Mouse (Mus musculus): ENCODE measurements around the gene Gm49510.

Gene Gm49510

DNA sequence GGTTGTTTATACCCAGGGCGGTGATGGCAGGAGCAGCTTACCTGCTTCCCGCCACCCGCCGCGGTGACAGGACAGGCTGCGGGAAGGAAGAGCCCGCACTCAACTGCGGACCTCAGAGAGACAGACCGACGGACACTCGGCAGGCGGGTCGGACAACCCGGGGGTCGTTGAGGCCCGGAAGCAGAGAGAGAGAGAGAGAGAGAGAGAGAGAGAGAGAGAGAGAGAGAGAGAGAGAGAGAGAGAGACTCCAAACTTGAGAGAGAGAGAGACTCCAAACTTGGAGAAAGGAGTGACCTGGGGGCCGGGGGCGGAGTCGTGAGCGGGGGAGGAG is at the start of gene Gm49510:
Gm49510 (plus strand) TSS at position 259 of the 331 bp plus-strand sequence.
- no peak for DNase-seq (ENCODE audit: low spot score)

GRCm38 (mm10) chr15:78850059-78850824 is 49.2 kb upstream of the Gm49510 start:
- no peak for DNase-seq (ENCODE audit: low spot score)

DNA sequence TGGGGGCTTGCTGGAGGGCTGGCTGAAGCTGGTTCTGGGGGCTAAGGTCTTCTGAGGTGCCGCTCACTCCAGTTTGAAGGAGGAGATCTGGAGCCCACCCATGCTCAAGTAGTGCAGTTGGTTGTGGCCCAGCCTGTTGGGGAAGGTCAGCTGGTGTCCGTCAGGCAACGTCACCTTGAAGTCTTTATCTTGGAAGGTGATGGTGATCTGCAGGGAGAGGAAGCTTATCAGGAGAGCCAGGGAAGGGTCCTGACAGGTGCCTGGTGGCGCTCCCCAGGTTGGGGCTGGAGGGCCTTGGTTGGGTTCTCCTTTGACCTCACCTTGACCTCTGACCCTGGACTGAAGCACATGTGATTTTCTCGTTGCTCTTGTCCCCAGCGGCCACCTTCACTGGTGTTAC is 48.5 kb upstream of the Gm49510 start:
- DNase-seq (ENCODE audit: low spot score) = no peak

GRCm38 (mm10) chr15:78851505-78852153 is 47.8 kb upstream of the Gm49510 start:
- peak; percentile 87 for DNase-seq (ENCODE audit: low spot score)

- no peak for DNase-seq (ENCODE audit: low spot score)
These were observed 44.0 kb upstream of the Gm49510 start, which contains the start of gene Lgals2 for GRCm38 (mm10) chr15:78855303-78855965. Lgals2 (minus strand) TSS chr15:78855529.

GRCm38 (mm10) chr15:78857009-78857408 is 42.5 kb upstream of the Gm49510 start:
- no peak for DNase-seq (ENCODE audit: low spot score)

GRCm38 (mm10) chr15:78859311-78859710 is 40.2 kb upstream of the Gm49510 start:
- DNase-seq (ENCODE audit: low spot score) = no peak

- no peak for DNase-seq (ENCODE audit: low spot score)
These were observed 39.8 kb upstream of the Gm49510 start for GRCm38 (mm10) chr15:78859714-78860113.

DNA sequence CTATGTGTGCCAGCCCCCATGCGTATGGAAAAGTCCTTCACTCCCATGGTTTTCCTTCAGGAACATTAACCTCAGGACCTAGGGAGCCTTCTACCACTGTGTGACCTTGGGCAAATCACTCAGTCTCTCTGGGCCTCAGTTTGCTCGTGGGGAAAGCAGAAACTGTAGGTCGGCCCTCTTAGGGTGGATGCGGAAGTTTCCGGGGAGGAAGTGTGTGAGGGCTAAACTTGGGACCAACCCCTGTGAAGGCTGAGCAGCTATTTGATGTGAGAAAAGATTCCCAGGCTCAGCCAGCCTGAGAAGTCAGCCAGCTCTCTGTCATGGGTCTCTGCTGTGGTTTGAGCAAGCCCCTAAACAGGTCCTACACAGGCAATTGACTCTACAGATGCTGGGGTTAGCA is 37.2 kb upstream of the Gm49510 start:
- no peak for DNase-seq (ENCODE audit: low spot score)

DNA sequence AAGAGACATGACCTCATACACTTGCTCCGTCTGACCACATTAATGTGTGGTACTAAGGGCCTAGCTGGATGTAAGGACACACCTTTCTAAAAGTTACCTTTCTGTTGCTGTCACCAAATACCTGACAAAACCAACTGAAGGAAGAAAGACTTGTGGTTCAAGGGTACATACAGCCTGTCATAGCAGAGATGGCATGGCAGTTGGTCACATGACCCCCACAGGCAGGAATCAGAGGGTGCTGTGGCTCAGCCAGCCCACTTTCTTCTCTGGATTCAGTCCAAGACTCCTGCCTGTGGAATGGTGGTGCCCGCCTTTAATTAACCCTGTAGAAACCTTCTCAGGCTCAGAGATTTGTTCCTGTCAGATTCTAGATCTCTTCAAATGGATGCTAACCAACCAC is 36.3 kb upstream of the Gm49510 start:
- no peak for DNase-seq (ENCODE audit: low spot score)

- DNase-seq (ENCODE audit: low spot score) = no peak
These were observed 35.6 kb upstream of the Gm49510 start for GRCm38 (mm10) chr15:78863852-78864253.

GRCm38 (mm10) chr15:78868398-78868797 is 31.1 kb upstream of the Gm49510 start:
- no peak for DNase-seq (ENCODE audit: low spot score)

DNA sequence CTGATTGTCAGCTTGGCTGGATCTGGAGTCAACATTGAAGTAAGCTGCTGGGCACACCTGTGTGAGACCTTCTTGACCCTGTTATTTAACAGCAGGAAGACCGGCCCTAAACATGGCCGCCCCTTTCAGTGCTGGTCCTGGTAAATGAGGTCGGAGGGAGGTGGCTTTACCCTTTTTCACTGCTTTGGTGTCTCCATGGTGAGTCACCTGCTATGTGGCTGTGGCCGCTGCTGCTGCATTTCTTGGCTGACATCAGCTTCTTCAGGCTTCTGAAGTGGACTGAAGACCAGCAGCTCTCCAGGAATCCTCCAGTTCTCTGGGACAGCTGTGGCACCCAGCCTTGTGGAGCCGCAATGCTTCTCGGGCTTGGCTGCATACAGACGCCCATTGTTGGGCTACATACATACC is 30.6 kb upstream of the Gm49510 start:
- no peak for DNase-seq (ENCODE audit: low spot score)

DNA sequence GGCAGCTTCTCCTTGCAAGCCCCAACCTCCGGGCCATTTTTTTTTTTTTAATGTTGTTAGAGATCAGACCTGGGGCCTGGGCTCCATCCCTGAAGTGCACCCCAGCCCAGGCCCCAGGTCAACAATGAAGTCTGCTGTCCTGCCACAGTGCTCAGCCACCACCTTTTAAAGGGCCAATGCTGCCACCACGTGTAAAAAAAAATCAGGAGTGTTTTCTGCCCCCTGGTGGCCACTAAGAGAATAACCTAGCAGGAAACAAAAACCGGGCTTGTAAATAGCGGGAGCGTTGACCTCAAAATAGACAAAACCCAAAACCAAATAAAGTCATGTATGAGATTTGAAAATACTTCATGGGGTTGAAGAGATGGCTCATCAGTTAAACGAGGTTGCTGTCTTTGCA is 29.7 kb upstream of the Gm49510 start:
- DNase-seq (ENCODE audit: low spot score) = no peak

GRCm38 (mm10) chr15:78872021-78872608 is 27.4 kb upstream of the Gm49510 start:
- no peak for DNase-seq (ENCODE audit: low spot score)

GRCm38 (mm10) chr15:78873803-78874435 is 25.5 kb upstream of the Gm49510 start:
- DNase-seq (ENCODE audit: low spot score) = no peak

DNA sequence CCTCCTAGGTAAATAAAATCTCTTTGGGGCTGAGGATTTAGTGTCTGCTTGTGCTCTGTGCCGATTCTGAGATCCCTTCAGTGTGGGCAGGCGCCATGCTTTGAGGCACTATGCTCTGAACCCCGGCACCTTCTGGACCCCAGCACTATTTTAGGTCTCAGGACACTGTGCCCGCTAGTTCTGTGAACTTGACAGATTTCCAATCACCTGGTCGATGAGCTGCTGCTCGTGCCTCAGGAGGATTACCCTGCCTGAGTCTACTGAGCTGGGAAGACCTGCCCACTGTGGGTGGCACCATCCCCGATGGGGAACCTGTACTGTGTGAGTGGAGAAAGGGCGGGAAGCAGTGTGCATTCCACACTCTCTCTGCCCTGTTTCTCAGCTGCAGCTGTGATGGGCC is 24.5 kb upstream of the Gm49510 start:
- no peak for DNase-seq (ENCODE audit: low spot score)

DNA sequence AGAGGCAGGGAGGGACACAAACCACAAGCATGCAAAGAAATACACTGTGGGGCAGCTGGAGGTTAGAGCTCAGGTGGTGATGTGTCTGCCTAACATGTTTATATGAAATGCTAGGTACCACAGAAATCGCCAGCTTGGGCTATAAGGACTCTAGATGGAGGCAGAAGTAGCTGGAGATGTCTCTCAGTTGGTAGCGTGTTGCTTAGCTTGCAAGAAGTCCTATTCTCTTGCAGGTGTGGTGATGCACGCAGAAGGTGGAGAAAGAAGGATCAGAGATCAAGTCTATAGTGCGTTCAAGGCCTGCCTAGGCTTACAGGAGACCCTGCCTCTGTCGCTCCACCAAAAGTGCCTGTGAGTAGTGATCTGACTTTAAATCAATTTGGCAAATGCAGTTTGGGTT is 23.9 kb upstream of the Gm49510 start:
- no peak for DNase-seq (ENCODE audit: low spot score)

DNA sequence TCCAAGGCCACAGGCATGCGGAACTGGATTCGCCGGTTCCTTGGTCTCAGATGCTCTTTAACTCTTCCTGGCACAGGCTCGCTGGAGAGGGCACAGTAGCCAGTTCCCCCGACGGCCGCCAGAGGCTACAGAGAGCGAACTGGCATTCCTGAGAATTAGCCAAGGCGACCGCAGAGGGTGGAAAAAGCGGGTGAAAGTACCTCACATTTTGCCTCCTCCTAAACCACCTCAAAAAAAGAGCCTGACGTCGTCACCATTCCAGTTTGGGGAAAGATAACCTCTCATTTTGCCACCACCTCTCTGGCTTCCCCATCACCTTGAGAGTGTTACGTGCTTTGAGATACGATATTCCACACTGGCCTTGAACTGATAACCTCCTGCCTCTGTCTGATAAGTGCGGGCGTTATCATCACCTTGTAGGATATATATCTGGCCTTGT is 23.2 kb upstream of the Gm49510 start:
- peak; percentile 78 for DNase-seq (ENCODE audit: low spot score)

GRCm38 (mm10) chr15:78876991-78877809 is 22.3 kb upstream of the Gm49510 start, which contains the start of gene Gga1:
Gga1 (plus strand) TSS chr15:78877190.
- DNase-seq (ENCODE audit: low spot score) = peak; percentile 94

GRCm38 (mm10) chr15:78877810-78878390 is 21.6 kb upstream of the Gm49510 start:
- DNase-seq (ENCODE audit: low spot score) = no peak

All from ovary, postnatal 14 days (tissue).